Mouse (Mus musculus): ENCODE measurements around the gene Ntrk3.

DNA sequence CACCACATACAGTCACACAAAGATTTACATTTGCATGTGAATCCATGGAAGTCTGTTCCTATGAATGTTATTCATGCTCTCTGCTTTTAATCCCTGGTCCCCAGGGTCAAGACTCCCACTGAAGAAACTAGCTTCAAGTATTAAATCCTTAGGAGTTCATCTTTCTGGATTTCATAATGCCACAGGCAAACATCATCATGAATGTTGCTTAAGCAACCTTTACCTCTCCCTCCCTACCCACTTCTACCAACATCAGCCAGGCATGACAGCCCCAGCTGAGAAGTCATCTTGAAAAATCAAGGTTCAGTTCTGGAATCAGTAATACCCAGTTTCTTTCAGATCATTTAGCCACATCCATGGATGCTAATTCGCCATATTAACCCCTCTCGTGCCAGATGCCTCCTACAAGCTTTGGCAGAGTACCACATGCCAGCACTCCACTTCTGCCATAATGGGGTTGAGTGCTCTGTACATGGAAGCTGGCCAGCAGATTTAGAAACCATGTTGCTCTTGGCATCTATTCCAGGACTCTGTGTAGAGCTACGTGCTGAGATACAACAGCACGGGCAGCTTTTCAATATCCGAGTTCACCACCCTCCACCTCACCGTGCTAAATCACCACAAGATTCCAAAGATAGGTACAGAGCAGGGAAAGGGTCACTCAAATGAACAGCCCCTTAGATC is 287.8 kb downstream of the Ntrk3 start:
- TF ChIP-seq POLR2A (IDR thresholded peaks at IDR 0.05; ENCODE audit: control insufficient read depth, low read depth, low read length) = no peak
- TF ChIP-seq CTCF (IDR thresholded peaks at IDR 0.05; ENCODE audit: control insufficient read depth, insufficient read depth, insufficient replicate concordance, low read depth, low read length) = no peak

All from testis, adult 2 months (tissue).